Mouse (Mus musculus) forebrain, embryonic 14.5 days (tissue): ENCODE measurements around the gene Psma2. TPM values are rescaled to one million over a fixed set of nuclear protein-coding genes. Genes with fewer than 3 reads are reported as not detected.

Experiments used
- polyA plus RNA-seq: library from polyadenylated mRNA; unstranded; fragments of >200 nt; fragmentation: Nextera tagmentation; extraction: Ambion mirVana; gene quantifications from 2 replicates; pipeline ENCODE4 v1.2.1, GENCODE M21; 2014

Gene Psma2
- polyA plus RNA-seq, 1 experiment from 2014 or later = 245 TPM

Other genes with a start within 250 kb of the Psma2 start
- gene Hecw1, start 90.0 kb upstream of the Psma2 start, polyA plus RNA-seq = 29.2 and 40.8 TPM in 2 replicates
- 118 and 136 TPM in 2 replicates for gene Mrpl32, start 75 bp upstream of the Psma2 start, polyA plus RNA-seq
- 37.3 and 42.6 TPM in 2 replicates for gene AW209491, start 16.9 kb downstream of the Psma2 start, polyA plus RNA-seq